Comparison of ENCODE assay signal across 17 mouse cellular contexts in genomic region chr13:6891458-6892076, GRCm38 (mm10).
DNase-seq lines count a peak whose midpoint lies in the region; ATAC-seq and TF ChIP-seq lines count a peak whose summit lies in the region.
"Had no signal": no experiment of that assay in that cellular context is flagged by ENCODE, and none has a peak within 500 bp of the region (broad histone marks: within the 10 kb centered on the region; RNA-seq: fewer than 3 reads in every experiment).

No protein-coding gene starts in this region.

- no peaks in the 10 kb centered on the region for H3K9me3 ChIP-seq in hindbrain, embryonic 11.5 days (ENCODE audit: control insufficient read depth, low read length)
- H3K9me3 ChIP-seq in hindbrain, postnatal 0 days (ENCODE audit: low read length) = no peaks in the 10 kb centered on the region
- no peaks in the 10 kb centered on the region for H3K9me3 ChIP-seq in neural tube, embryonic 15.5 days (replicated peaks)
- H3K9me3 ChIP-seq in hindbrain, embryonic 16.5 days (ENCODE audit: control insufficient read depth, low read length) = no peaks in the 10 kb centered on the region
- no peaks in the 10 kb centered on the region for H3K9me3 ChIP-seq in midbrain, embryonic 16.5 days (replicated peaks; ENCODE audit: control insufficient read depth, low read length, poor library complexity, severe bottlenecking)
- H3K9me3 ChIP-seq: forebrain, embryonic 15.5 days had no signal

- H3K27me3 ChIP-seq in hindbrain, embryonic 11.5 days (ENCODE audit: control insufficient read depth, insufficient read depth, low read length) = no peaks in the 10 kb centered on the region
- no peaks in the 10 kb centered on the region for H3K27me3 ChIP-seq in hindbrain, postnatal 0 days (ENCODE audit: insufficient read depth, low read length)
- no peaks in the 10 kb centered on the region for H3K27me3 ChIP-seq in neural tube, embryonic 15.5 days (replicated peaks)
- no peaks in the 10 kb centered on the region for H3K27me3 ChIP-seq in hindbrain, embryonic 16.5 days (replicated peaks; ENCODE audit: control insufficient read depth, insufficient read depth, low read length)
- no peaks in the 10 kb centered on the region for H3K27me3 ChIP-seq in midbrain, embryonic 16.5 days (ENCODE audit: control insufficient read depth, insufficient read depth, low read depth, low read length)
- H3K27me3 ChIP-seq: CH12.LX; forebrain, embryonic 15.5 days had no signal

- peak; percentile 12 for DNase-seq in hindbrain, embryonic 11.5 days (ENCODE audit: low spot score)
- no peak for DNase-seq in hindbrain, postnatal 0 days (ENCODE audit: low spot score)
- peak; percentile 33 for DNase-seq in neural tube, embryonic 10.5 days (ENCODE audit: extremely low spot score, low spot score)
- no peak for DNase-seq in gastrocnemius, adult 8-10 months (ENCODE audit: low spot score in 2 of 2)
- DNase-seq in layer of hippocampus, adult 9-10 months (ENCODE audit: low spot score) = no peak
- DNase-seq: adrenal gland, postnatal 14 days; cerebellum, adult 8-10 months; heart, postnatal 36 days; kidney, adult 11 months; lung, adult 18-20 months had no signal

- no peak overlapping the region for H3K4me2 ChIP-seq in hindbrain, embryonic 11.5 days (replicated peaks; ENCODE audit: low read depth, low read length)
- H3K4me2 ChIP-seq in hindbrain, postnatal 0 days (ENCODE audit: low read depth, low read length) = no peak overlapping the region
- no peak overlapping the region for H3K4me2 ChIP-seq in neural tube, embryonic 15.5 days
- no peak overlapping the region for H3K4me2 ChIP-seq in hindbrain, embryonic 16.5 days (ENCODE audit: low read length)
- no peak overlapping the region for H3K4me2 ChIP-seq in midbrain, embryonic 16.5 days (ENCODE audit: low read length)
- H3K4me2 ChIP-seq: forebrain, embryonic 15.5 days; heart, embryonic 11.5 days had no signal

- no peak overlapping the region for H3K9ac ChIP-seq in hindbrain, embryonic 11.5 days (ENCODE audit: low read depth, low read length)
- no peak overlapping the region for H3K9ac ChIP-seq in hindbrain, postnatal 0 days (replicated peaks; ENCODE audit: low read length)
- no peak overlapping the region for H3K9ac ChIP-seq in neural tube, embryonic 15.5 days (replicated peaks)
- H3K9ac ChIP-seq in hindbrain, embryonic 16.5 days (ENCODE audit: low read depth, low read length) = no peak overlapping the region
- no peak overlapping the region for H3K9ac ChIP-seq in midbrain, embryonic 16.5 days (ENCODE audit: low read depth, low read length)
- H3K9ac ChIP-seq: forebrain, embryonic 15.5 days had no signal

- H3K4me1 ChIP-seq in hindbrain, embryonic 11.5 days (replicated peaks; ENCODE audit: control insufficient read depth, insufficient read depth, low read length) = no peaks in the 10 kb centered on the region
- H3K4me1 ChIP-seq in hindbrain, postnatal 0 days (ENCODE audit: insufficient read depth, low read length) = no peaks in the 10 kb centered on the region
- no peaks in the 10 kb centered on the region for H3K4me1 ChIP-seq in neural tube, embryonic 15.5 days
- H3K4me1 ChIP-seq in hindbrain, embryonic 16.5 days (ENCODE audit: control insufficient read depth, insufficient read depth, low read depth, low read length) = no peaks in the 10 kb centered on the region
- H3K4me1 ChIP-seq in midbrain, embryonic 16.5 days (ENCODE audit: control insufficient read depth, insufficient read depth, low read length) = 0 out of 2 replicates have a peak, but pooled peaks cover 4% of the 10 kb centered on the region
- H3K4me1 ChIP-seq: forebrain, embryonic 15.5 days had no signal

- TF ChIP-seq CTCF in hindbrain, postnatal 0 days (IDR thresholded peaks at IDR 0.05; ENCODE audit: low read depth) = no peak

- H3K27ac ChIP-seq in hindbrain, embryonic 11.5 days (ENCODE audit: low read depth, low read length) = no peak overlapping the region
- no peak overlapping the region for H3K27ac ChIP-seq in hindbrain, postnatal 0 days
- no peak overlapping the region for H3K27ac ChIP-seq in neural tube, embryonic 15.5 days (replicated peaks)
- no peak overlapping the region for H3K27ac ChIP-seq in hindbrain, embryonic 16.5 days (ENCODE audit: low read depth, low read length)
- H3K27ac ChIP-seq in midbrain, embryonic 16.5 days (ENCODE audit: low read length) = no peak overlapping the region
- H3K27ac ChIP-seq: forebrain, embryonic 15.5 days; macrophage had no signal

- no peak overlapping the region for H3K4me3 ChIP-seq in hindbrain, embryonic 11.5 days (ENCODE audit: low read depth, low read length)
- H3K4me3 ChIP-seq in hindbrain, postnatal 0 days (ENCODE audit: low read length) = no peak overlapping the region
- no peak overlapping the region for H3K4me3 ChIP-seq in neural tube, embryonic 15.5 days (replicated peaks)
- H3K4me3 ChIP-seq in hindbrain, embryonic 16.5 days (ENCODE audit: low read length) = no peak overlapping the region
- no peak overlapping the region for H3K4me3 ChIP-seq in midbrain, embryonic 16.5 days (ENCODE audit: low read depth, low read length)
- H3K4me3 ChIP-seq: forebrain, embryonic 15.5 days had no signal

- WGBS in hindbrain, embryonic 11.5 days = 20% methylated on average over 5 of the region's 5 CpGs
- 24% methylated on average over 5 of the region's 5 CpGs for WGBS in hindbrain, postnatal 0 days
- 22% methylated on average over 5 of the region's 5 CpGs for WGBS in neural tube, embryonic 15.5 days
- 16% methylated on average over 5 of the region's 5 CpGs for WGBS in hindbrain, embryonic 16.5 days
- WGBS in midbrain, embryonic 16.5 days = 18% methylated on average over 5 of the region's 5 CpGs

- no peak for ATAC-seq in hindbrain, embryonic 11.5 days (ENCODE audit: low FRiP score)
- no peak for ATAC-seq in hindbrain, postnatal 0 days
- no peak for ATAC-seq in neural tube, embryonic 15.5 days (ENCODE audit: low FRiP score)
- 0 out of 2 replicates have a peak, but pooled peaks have one; percentile 24 for ATAC-seq in hindbrain, embryonic 16.5 days
- ATAC-seq in midbrain, embryonic 16.5 days = peak; percentile 51; the same call in 1 of the 2 replicates
- ATAC-seq: forebrain, embryonic 15.5 days had no signal

- no peaks in the 10 kb centered on the region for H3K36me3 ChIP-seq in hindbrain, embryonic 11.5 days (ENCODE audit: control insufficient read depth, insufficient read depth, low read length)
- H3K36me3 ChIP-seq in hindbrain, postnatal 0 days (ENCODE audit: insufficient read depth, low read length) = no peaks in the 10 kb centered on the region
- H3K36me3 ChIP-seq in neural tube, embryonic 15.5 days = no peaks in the 10 kb centered on the region
- no peaks in the 10 kb centered on the region for H3K36me3 ChIP-seq in hindbrain, embryonic 16.5 days (ENCODE audit: control insufficient read depth, insufficient read depth, low read length)
- H3K36me3 ChIP-seq in midbrain, embryonic 16.5 days (ENCODE audit: control insufficient read depth, insufficient read depth, low read length) = no peaks in the 10 kb centered on the region
- H3K36me3 ChIP-seq: forebrain, embryonic 15.5 days had no signal

Comparison
In these comparisons a context has a peak if more than half of its experiments do, and no peak if none do; other contexts are left out.
1. ATAC-seq: peak in hindbrain, embryonic 16.5 days (single experiment) and midbrain, embryonic 16.5 days (single experiment); none in hindbrain, embryonic 11.5 days (single experiment), hindbrain, postnatal 0 days (single experiment) and neural tube, embryonic 15.5 days (single experiment).
2. DNase-seq: peak in hindbrain, embryonic 11.5 days (single experiment) and neural tube, embryonic 10.5 days (single experiment); none in hindbrain, postnatal 0 days (single experiment), gastrocnemius, adult 8-10 months (0 of 2) and layer of hippocampus, adult 9-10 months (single experiment).